Mouse (Mus musculus) CH12.LX (cell line): Measurements from ENCODE around the gene Igsf6. TPM values are rescaled to one million over a fixed set of nuclear protein-coding genes. Genes with fewer than 3 reads are reported as not detected.

Experiments used
- DNase-seq: peaks from one replicate; pipeline ENCODE4 v3.0.0-alpha.2; 2013; ENCODE audit errors: extremely low read depth
- H3K27ac ChIP-seq: 2 replicates; pipeline ENCODE4 v1.5.1; 2012; ENCODE audit warnings: low read depth, mild to moderate bottlenecking, control low read depth, moderate library complexity; ENCODE audit not compliant: insufficient read depth
- H3K27me3 ChIP-seq: replicated peaks from 2 replicates; pipeline ENCODE3; 2012; ENCODE audit warnings: inconsistent platforms
- H3K36me3 ChIP-seq, 2 experiments: replicated peaks in 1 of 2; 2 replicates each; pipeline versions ENCODE3 to v1.6.1; 2012; ENCODE audit warnings: inconsistent platforms in 1 of 2, low read length in 1 of 2, mild to moderate bottlenecking in 1 of 2, mixed read lengths in 1 of 2, moderate library complexity in 1 of 2; ENCODE audit not compliant: control insufficient read depth in 1 of 2, insufficient read depth in 1 of 2
- H3K4me1 ChIP-seq, 2 experiments: 2 replicates each; pipeline ENCODE4 v1.6.1; 2012; ENCODE audit warnings: inconsistent platforms in 1 of 2, moderate library complexity in 1 of 2; ENCODE audit not compliant: insufficient read depth in 2 of 2, control insufficient read depth in 1 of 2
- H3K4me2 ChIP-seq: 2 replicates; pipeline ENCODE4 v1.6.1; 2012; ENCODE audit warnings: low read depth, mild to moderate bottlenecking, control low read depth; ENCODE audit not compliant: poor library complexity, insufficient read depth, severe bottlenecking
- H3K4me3 ChIP-seq, 3 experiments: fragments of 150-350 bp in 1 of 3; sonication (generic) in 1 of 3; replicated peaks in 1 of 3; 2 replicates each; pipeline versions ENCODE3 to v1.5.1; 2011 to 2012; ENCODE audit warnings: low read depth in 2 of 3, low read length in 2 of 3, mild to moderate bottlenecking in 2 of 3, moderate library complexity in 2 of 3, control low read depth in 1 of 3, improper control_type of control experiment in 1 of 3, inconsistent platforms in 1 of 3, mixed read lengths in 1 of 3; ENCODE audit not compliant: poor library complexity in 1 of 3
- H3K79me2 ChIP-seq: replicated peaks from 2 replicates; pipeline ENCODE4 v1.6.1; 2012; ENCODE audit warnings: mild to moderate bottlenecking, moderate library complexity; ENCODE audit not compliant: control insufficient read depth, poor library complexity, insufficient read depth, severe bottlenecking; ENCODE audit errors: extremely low read depth
- H3K9ac ChIP-seq: 2 replicates; pipeline ENCODE4 v1.6.1; 2012; ENCODE audit warnings: low read depth, mild to moderate bottlenecking, control low read depth, moderate library complexity; ENCODE audit not compliant: insufficient read depth
- H3K9me3 ChIP-seq: replicated peaks from 2 replicates; pipeline ENCODE3; 2012; ENCODE audit warnings: low read length, inconsistent platforms, mixed read lengths
- BHLHE40 ChIP-seq: IDR thresholded peaks from 2 replicates; pipeline ENCODE4 v1.6.1; 2011; ENCODE audit warnings: mild to moderate bottlenecking, low read depth, low read length, improper control_type of control experiment
- CTCF ChIP-seq, 2 experiments: IDR thresholded peaks in 1 of 2; conservative IDR thresholded peaks in 1 of 2; 2 replicates each; pipeline ENCODE4 v1.5.1; 2011 to 2012; ENCODE audit warnings: low read depth in 2 of 2, low read length in 2 of 2, improper control_type of control experiment in 1 of 2, inconsistent platforms in 1 of 2, mild to moderate bottlenecking in 1 of 2, moderate library complexity in 1 of 2
- ELF1 ChIP-seq: IDR thresholded peaks from 2 replicates; pipeline ENCODE4 v1.6.1; 2014; ENCODE audit warnings: low read depth, mild to moderate bottlenecking, inconsistent platforms, low read length, improper control_type of control experiment
- ETS1 ChIP-seq: conservative IDR thresholded peaks from 2 replicates; pipeline ENCODE4 v1.6.1; 2012; ENCODE audit warnings: low read depth, mild to moderate bottlenecking, inconsistent platforms, low read length, improper control_type of control experiment, moderate library complexity
- GABPA ChIP-seq: IDR thresholded peaks from 2 replicates; pipeline ENCODE4 v1.6.1; 2012; ENCODE audit warnings: low read depth, low read length, improper control_type of control experiment, inconsistent platforms; ENCODE audit not compliant: insufficient replicate concordance
- JUN ChIP-seq: IDR thresholded peaks from 2 replicates; pipeline ENCODE4 v1.6.1; 2011; ENCODE audit warnings: low read depth, mild to moderate bottlenecking, low read length, improper control_type of control experiment, moderate library complexity; ENCODE audit not compliant: insufficient read depth
- KAT2A ChIP-seq: IDR thresholded peaks from 2 replicates; pipeline ENCODE4 v1.6.1; 2012; ENCODE audit warnings: low read length, improper control_type of control experiment, inconsistent platforms; ENCODE audit not compliant: insufficient replicate concordance
- MAFK ChIP-seq: IDR thresholded peaks from 2 replicates; pipeline ENCODE4 v1.6.1; 2011; ENCODE audit warnings: low read length, improper control_type of control experiment; ENCODE audit not compliant: insufficient replicate concordance
- MAX ChIP-seq: IDR thresholded peaks from 2 replicates; pipeline ENCODE4 v1.6.1; 2011; ENCODE audit warnings: low read length, improper control_type of control experiment
- PAX5 ChIP-seq: IDR thresholded peaks from 2 replicates; pipeline ENCODE4 v1.6.1; 2012; ENCODE audit warnings: low read length, inconsistent platforms, mixed read lengths
- POLR2A ChIP-seq: IDR thresholded peaks from 2 replicates; pipeline ENCODE4 v1.6.1; 2011; ENCODE audit warnings: low read depth, mild to moderate bottlenecking, improper control_type of control experiment, low read length
- RAD21 ChIP-seq: IDR thresholded peaks from 2 replicates; pipeline ENCODE4 v1.6.1; 2011; ENCODE audit warnings: low read depth, mild to moderate bottlenecking, low read length, improper control_type of control experiment, moderate library complexity
- SIN3A ChIP-seq: IDR thresholded peaks from 2 replicates; pipeline ENCODE4 v1.6.1; 2012; ENCODE audit warnings: low read length, improper control_type of control experiment, inconsistent platforms
- USF1 ChIP-seq: IDR thresholded peaks from 2 replicates; pipeline ENCODE4 v1.6.1; 2014; ENCODE audit warnings: low read depth, mild to moderate bottlenecking, inconsistent platforms, low read length, improper control_type of control experiment
- ZKSCAN1 ChIP-seq: IDR thresholded peaks from 2 replicates; pipeline ENCODE4 v1.6.1; 2012; ENCODE audit warnings: low read depth, inconsistent platforms, low read length, improper control_type of control experiment, borderline replicate concordance
- ZMIZ1 ChIP-seq: IDR thresholded peaks from 2 replicates; pipeline ENCODE4 v1.6.1; 2012; ENCODE audit warnings: low read depth, mild to moderate bottlenecking, inconsistent platforms, low read length, improper control_type of control experiment
- dilution Hi-C: fragments of 300-500 bp; cut with MboI; formaldehyde crosslinking; loops from 2 replicates; pipeline ENCODE4 v1.14.3; 2020; ENCODE audit warnings: low sequenced_read_pairs; ENCODE audit not compliant: extremely low pct_unique_long_range_greater_than_20kb, extremely low pct_ligation_motif_present
- in situ Hi-C: fragments of 300-500 bp; cut with MboI; formaldehyde crosslinking; loops from 3 replicates; pipeline ENCODE4 v1.14.3; 2019; ENCODE audit warnings: low sequenced_read_pairs, low pct_ligation_motif_present, low pct_unique_long_range_greater_than_20kb, mixed read lengths
- polyA plus RNA-seq: library from polyadenylated mRNA; unstranded; fragments of >175 nt; gene quantifications from 2 replicates; pipeline ENCODE4 v1.2.1, GENCODE M21; 2012; ENCODE audit warnings: low read depth; ENCODE audit not compliant: insufficient read length
- total RNA-seq, 2 experiments: library from RNA; depleted of rRNA; stranded (reverse); fragments of 300-350 nt in 1 of 2; fragments of >200 nt in 1 of 2; gene quantifications; 2 replicates each; pipeline ENCODE4 v1.2.3; 2012 to 2014

Igsf6 gene
- total and polyA plus RNA-seq, 3 experiments, result 0.21 TPM; not detected in 2

DNA sequence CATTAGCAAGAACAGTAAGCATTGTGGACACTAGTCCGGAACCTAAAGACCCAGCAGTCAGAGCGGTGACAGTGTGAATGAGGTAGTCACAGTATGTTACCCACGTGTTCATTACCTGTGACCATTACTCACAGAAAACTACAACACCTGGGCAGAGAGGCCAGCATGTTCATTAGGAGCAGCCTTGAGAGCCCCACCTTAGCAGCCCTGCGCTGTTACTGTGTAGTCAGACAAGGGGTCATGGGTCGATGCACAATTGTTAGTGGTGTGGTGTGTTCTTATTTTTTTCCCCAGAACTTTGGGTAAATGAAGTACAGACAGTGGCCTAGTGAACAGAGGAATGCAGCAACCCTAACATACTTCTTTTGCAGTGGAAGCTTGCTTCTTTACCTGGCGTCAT lies 2.9 kb upstream of the Igsf6 start:
- Histone ChIP-seq H3K9me3 (no peaks in the 10 kb centered on the region), H3K79me2 (no peaks in the 10 kb centered on the region), H3K9ac (no peak overlapping the region), H3K27me3 (no peaks in the 10 kb centered on the region), H3K4me3 (no peak overlapping the region), H3K4me2 (no peak overlapping the region), H3K4me1 (peaks cover 0 to 2% of the 10 kb centered on the region in 2 experiments; a peak in 2 of 4 replicates), H3K36me3 (peaks cover 25 to 53% of the 10 kb centered on the region in 2 experiments), H3K27ac (no peak overlapping the region)
- dilution Hi-C loops, result no loop called here
- in situ Hi-C loops, result no loop called here
- no peak for DNase-seq
- TF ChIP-seq RAD21 (no peak), BHLHE40 (no peak), ELF1 (no peak), GABPA (no peak), MAFK (no peak), MAX (no peak), ETS1 (no peak), USF1 (no peak), POLR2A (no peak), ZKSCAN1 (no peak), SIN3A (no peak), ZMIZ1 (no peak), JUN (no peak), KAT2A (no peak), PAX5 (no peak), CTCF (conservative IDR thresholded peaks at IDR 0.05 in 1 of 2, IDR thresholded peaks at IDR 0.05 in 1 of 2; ENCODE audit: low read depth in 2 of 2, low read length in 2 of 2) (no peak)

DNA sequence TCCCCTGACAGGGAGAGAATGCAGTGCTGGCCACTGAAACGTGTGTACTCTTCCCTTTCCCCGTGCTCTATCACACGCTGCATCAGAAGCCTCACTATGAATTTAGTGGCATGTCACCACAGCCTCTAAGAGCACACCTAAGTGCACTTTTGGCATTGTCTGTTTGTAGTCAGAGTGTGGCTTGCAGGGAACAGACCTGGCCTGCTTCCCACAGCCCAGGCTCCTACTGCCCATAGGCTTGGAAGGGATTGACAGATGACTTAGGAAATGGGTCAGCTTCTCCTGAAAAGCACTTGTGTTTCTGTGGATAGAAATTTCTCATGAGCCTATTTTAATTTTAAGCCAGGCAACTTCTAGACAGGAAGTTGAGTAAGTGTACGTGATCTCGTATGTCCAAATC lies 1.0 kb upstream of the Igsf6 start:
- no peaks in the 10 kb centered on the region for H3K79me2 ChIP-seq
- in situ Hi-C loops, result no loop called here
- H3K27me3 ChIP-seq, result no peaks in the 10 kb centered on the region
- H3K4me1 ChIP-seq, result peaks cover 6 to 21% of the 10 kb centered on the region in 2 experiments
- no peak overlapping the region for H3K9ac ChIP-seq
- DNase-seq, result no peak
- peaks cover 31 to 67% of the 10 kb centered on the region in 2 experiments for H3K36me3 ChIP-seq
- H3K4me2 ChIP-seq, result no peak overlapping the region
- dilution Hi-C loops, result no loop called here
- no peak overlapping the region for H3K27ac ChIP-seq
- no peak overlapping the region for H3K4me3 ChIP-seq
- no peaks in the 10 kb centered on the region for H3K9me3 ChIP-seq
- TF ChIP-seq PAX5, result no peak
